Mouse (Mus musculus): Measurements from ENCODE around the gene B2m. TPM values are rescaled to one million over a fixed set of nuclear protein-coding genes. Genes with fewer than 3 reads are reported as not detected.

B2m gene
- polyA plus RNA-seq, 1 experiment: 1,264 TPM

GRCm38 (mm10) chr2:122141332-122141967 is 6.0 kb upstream of the B2m start:
- Histone ChIP-seq H3K27ac (replicated peaks; ENCODE audit: low read depth, low read length) (no peak overlapping the region), H3K4me3 (ENCODE audit: insufficient read depth, low read depth, low read length) (no peak overlapping the region), H3K4me1 (ENCODE audit: control insufficient read depth, insufficient read depth, insufficient read length, low read length) (peaks cover 2% of the 10 kb centered on the region; the same call in 1 of the 2 replicates)

DNA sequence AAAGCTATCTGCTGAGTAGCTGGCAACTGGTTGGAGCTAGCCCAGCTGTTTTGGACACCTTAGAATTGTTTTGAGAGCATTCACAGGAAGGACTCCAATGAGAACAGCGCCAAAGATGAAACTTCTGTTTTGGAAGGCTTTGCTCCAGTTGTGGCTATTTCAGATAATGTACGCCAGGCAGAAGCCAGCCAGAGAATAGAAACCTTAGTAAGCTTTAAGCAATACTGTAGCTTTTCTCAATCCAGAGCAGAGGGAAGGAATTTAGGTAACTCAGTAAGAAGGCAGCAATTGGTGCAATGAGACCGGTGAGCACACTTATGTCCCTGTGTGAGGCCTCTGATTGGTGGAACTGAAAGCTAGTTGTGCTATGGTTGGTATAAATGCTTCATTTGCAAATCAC is 4.4 kb upstream of the B2m start:
- Histone ChIP-seq H3K4me1 (ENCODE audit: control insufficient read depth, insufficient read depth, insufficient read length, low read length) (peaks cover 5% of the 10 kb centered on the region; the same call in 1 of the 2 replicates), H3K27ac (replicated peaks; ENCODE audit: low read depth, low read length) (no peak overlapping the region), H3K4me3 (ENCODE audit: insufficient read depth, low read depth, low read length) (no peak overlapping the region)

DNA sequence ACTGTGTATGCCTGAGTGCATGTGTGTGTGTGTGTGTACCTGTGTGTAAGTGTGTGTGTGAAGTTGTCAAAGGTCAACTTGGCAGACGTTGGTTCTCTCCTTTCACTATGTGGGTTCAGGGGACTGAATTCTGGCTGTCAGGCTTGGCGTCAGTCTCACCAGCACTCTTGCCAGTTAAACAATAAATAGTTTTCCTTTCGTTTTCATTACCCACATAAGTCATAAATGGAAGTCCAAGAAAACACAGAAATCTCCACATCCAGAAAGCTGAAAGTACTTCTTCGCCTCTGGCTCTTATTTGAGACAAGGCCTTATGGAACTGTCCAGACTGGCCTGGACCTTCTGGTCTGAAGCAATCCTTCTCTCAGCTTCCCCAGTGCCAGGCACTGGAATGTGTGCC is 1.7 kb upstream of the B2m start:
- H3K4me3 ChIP-seq (ENCODE audit: insufficient read depth, low read depth, low read length): peak overlapping the region; percentile 10; the same call in 1 of the 2 replicates
- H3K27ac ChIP-seq (replicated peaks; ENCODE audit: low read depth, low read length): peak overlapping the region; percentile 63
- peaks cover 5% of the 10 kb centered on the region; the same call in 1 of the 2 replicates for H3K4me1 ChIP-seq (ENCODE audit: control insufficient read depth, insufficient read depth, insufficient read length, low read length)

GRCm38 (mm10) chr2:122146687-122147086 is 799 bp upstream of the B2m start:
- H3K4me3 ChIP-seq (ENCODE audit: insufficient read depth, low read depth, low read length): peak overlapping the region; percentile 19
- peaks cover 8% of the 10 kb centered on the region for H3K4me1 ChIP-seq (ENCODE audit: control insufficient read depth, insufficient read depth, insufficient read length, low read length)
- peak overlapping the region; percentile 87 for H3K27ac ChIP-seq (replicated peaks; ENCODE audit: low read depth, low read length)

DNA sequence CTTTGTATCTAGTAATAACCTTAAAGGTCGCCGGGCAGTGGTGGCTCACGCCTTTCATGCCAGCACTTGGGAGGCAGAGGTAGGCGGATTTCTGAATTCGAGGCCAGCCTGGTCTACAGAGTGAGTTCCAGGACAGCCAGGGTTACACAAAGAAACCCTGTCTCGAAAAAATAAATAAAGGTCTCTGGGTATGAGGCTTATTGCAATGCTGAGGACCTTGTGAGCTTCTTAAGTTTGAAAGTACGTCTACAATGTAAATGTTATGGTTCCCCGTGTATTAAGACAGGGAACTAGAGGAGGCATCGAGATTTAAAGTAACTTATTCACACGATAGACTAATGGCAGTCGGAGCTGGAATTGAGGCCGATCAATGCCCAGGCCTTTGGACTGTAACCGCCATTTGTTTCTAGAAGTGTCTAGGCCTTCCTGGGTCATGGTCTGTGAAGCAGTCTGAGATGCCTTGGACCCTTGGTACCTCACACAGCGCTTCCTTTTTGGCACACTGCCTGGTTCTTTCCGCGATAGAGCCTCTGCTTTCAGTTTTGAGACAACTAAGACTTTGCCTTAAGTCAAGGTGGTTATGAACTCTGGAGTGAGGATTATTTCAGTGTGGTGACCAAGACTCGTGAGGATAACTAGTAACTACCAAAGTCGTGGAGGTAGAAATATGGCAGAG is 894 bp downstream of the B2m start:
- peak overlapping the region; percentile 96 for H3K27ac ChIP-seq (replicated peaks; ENCODE audit: low read depth, low read length)
- peaks cover 9% of the 10 kb centered on the region for H3K4me1 ChIP-seq (ENCODE audit: control insufficient read depth, insufficient read depth, insufficient read length, low read length)
- peak overlapping the region; percentile 86 for H3K4me3 ChIP-seq (ENCODE audit: insufficient read depth, low read depth, low read length)

DNA sequence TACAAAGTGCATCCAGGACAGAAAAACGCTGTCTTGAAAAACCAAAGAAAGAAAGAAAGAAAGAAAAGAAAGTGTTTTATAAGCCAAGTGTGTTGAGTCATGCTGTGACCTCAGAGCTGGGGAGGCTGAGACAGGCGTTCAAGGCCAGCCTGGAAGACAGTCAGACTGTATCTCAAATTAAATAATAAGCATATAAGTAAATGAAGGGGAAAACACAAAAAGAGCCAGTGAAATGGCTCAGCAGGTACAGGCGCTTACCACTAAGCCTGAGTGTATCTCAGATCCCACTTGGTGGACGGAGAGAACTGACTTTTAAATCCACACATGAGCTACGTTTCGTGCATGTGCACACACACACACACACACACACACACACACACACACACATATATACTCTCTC is 1.8 kb downstream of the B2m start:
- Histone ChIP-seq H3K27ac (replicated peaks; ENCODE audit: low read depth, low read length) (0 out of 2 replicates have a peak overlapping the region, but pooled peaks have one; percentile 96), H3K4me1 (ENCODE audit: control insufficient read depth, insufficient read depth, insufficient read length, low read length) (peaks cover 9% of the 10 kb centered on the region), H3K4me3 (ENCODE audit: insufficient read depth, low read depth, low read length) (peak overlapping the region; percentile 86)

GRCm38 (mm10) chr2:122149716-122150115 is 2.2 kb downstream of the B2m start:
- Histone ChIP-seq H3K4me3 (ENCODE audit: insufficient read depth, low read depth, low read length) (peak overlapping the region; percentile 86), H3K4me1 (ENCODE audit: control insufficient read depth, insufficient read depth, insufficient read length, low read length) (peaks cover 9% of the 10 kb centered on the region), H3K27ac (replicated peaks; ENCODE audit: low read depth, low read length) (no peak overlapping the region)

DNA sequence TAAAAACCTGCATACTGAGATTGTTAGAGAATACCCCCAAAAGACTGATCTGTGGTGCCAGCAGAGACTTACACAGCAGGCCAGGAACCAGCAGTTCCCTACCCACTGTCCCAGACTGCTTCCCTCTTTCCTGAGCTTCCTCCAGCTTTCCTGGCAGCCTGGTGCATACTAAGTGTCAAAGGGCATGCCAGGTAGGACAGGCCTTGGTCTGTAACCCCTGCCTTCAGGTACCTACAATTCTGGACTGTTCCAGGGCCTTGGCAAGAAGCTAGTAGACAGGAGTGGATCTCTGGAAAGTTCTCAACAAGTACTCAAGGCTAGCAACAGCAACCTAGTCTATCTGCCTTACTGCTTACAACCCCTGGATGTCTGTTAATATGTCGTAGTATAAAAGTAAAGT is 3.7 kb downstream of the B2m start:
- Histone ChIP-seq H3K27ac (replicated peaks; ENCODE audit: low read depth, low read length) (no peak overlapping the region), H3K4me1 (ENCODE audit: control insufficient read depth, insufficient read depth, insufficient read length, low read length) (peaks cover 9% of the 10 kb centered on the region), H3K4me3 (ENCODE audit: insufficient read depth, low read depth, low read length) (peak overlapping the region; percentile 86)

GRCm38 (mm10) chr2:122152850-122153249 is 5.4 kb downstream of the B2m start:
- Histone ChIP-seq H3K4me1 (ENCODE audit: control insufficient read depth, insufficient read depth, insufficient read length, low read length) (peaks cover 6% of the 10 kb centered on the region), H3K27ac (replicated peaks; ENCODE audit: low read depth, low read length) (no peak overlapping the region), H3K4me3 (ENCODE audit: insufficient read depth, low read depth, low read length) (no peak overlapping the region)

DNA sequence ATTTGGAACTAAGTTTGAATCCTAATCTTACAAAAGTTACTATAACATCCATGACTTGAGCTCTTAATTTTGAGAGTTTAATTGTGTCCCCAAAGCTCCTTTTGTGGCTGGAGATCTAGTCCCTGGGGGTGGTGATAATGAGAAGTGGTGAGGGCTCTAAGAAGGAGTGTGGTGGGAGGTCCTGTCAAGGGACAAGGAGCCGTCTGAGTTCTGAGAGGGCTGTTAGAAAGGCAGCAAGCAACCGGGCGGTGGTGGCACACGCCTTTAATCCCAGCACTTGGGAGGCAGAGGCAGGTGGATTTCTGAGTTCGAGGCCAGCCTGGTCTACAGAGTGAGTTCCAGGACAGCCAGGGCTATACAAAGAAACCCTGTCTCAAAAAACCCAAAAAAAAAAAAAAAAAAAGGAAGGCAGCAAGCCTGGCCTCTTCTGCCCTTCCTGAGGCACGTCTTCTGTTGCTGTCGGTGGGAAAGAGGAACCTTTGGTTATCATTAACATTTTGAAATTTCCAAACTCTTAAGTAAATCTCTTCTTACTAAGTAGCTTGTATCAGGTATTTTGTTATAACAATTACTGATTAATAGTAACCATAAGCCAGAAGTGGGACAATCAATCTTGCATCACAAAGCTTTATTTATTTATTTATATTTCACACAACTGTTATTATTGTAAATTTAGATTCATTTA is 6.3 kb downstream of the B2m start:
- Histone ChIP-seq H3K4me1 (ENCODE audit: control insufficient read depth, insufficient read depth, insufficient read length, low read length) (peaks cover 6% of the 10 kb centered on the region), H3K27ac (replicated peaks; ENCODE audit: low read depth, low read length) (no peak overlapping the region), H3K4me3 (ENCODE audit: insufficient read depth, low read depth, low read length) (no peak overlapping the region)

- Histone ChIP-seq H3K4me1 (ENCODE audit: control insufficient read depth, insufficient read depth, insufficient read length, low read length) (peaks cover 6% of the 10 kb centered on the region), H3K4me3 (ENCODE audit: insufficient read depth, low read depth, low read length) (no peak overlapping the region), H3K27ac (replicated peaks; ENCODE audit: low read depth, low read length) (no peak overlapping the region)
Observed at GRCm38 (mm10) chr2:122154479-122154878, 7.0 kb downstream of the B2m start.

DNA sequence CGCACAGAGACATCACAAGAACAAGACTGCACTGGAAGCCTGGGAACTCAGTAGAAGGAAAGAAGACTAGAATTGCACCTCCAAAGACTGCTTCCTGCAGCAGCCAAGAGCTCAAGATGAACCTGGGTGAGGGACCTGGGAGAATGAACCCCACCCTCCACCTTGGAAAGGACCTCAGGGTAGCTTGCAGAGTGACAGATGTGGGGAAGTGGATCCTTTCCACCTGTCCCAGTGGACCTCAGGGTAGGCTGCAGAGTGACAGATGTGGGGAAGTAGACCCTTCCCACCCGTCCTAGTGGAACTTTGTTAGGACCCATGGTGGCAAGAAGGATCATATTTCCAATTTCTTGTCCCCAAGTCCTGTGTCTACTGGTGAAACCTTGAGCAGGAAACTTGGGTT is 7.8 kb downstream of the B2m start:
- Histone ChIP-seq H3K4me1 (ENCODE audit: control insufficient read depth, insufficient read depth, insufficient read length, low read length) (peaks cover 6% of the 10 kb centered on the region), H3K4me3 (ENCODE audit: insufficient read depth, low read depth, low read length) (no peak overlapping the region), H3K27ac (replicated peaks; ENCODE audit: low read depth, low read length) (no peak overlapping the region)

DNA sequence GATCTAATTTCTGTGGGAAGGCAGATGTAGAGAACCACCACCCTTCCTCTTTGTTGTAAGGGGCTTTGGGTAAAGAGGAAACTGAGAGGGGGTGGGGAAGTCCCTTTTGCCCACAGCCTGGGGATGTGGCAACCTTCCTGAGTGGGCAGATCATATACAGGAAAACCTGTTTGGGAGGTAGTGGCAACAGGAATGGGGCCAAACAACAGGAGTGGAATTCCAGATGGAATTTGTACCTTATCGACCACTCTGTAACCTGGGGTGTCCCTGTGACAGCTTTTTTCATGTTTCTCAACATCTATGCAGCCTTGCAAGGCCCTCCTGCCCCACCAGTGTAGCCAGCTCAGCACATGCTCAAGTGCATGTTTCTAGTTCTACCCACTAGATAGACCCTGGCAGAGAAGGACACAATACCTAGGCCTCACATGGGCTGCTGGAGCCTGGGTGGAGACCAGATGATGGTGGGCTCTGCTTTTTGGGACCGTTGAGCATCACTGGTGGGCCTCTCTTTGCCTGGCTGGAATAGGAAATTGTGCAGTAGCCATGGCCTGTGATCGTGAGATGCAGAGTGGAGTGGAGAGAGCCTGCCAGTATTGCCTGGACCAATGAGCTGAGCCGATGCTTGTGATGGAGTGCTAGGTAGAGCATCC is 8.7 kb downstream of the B2m start:
- no peak overlapping the region for H3K4me3 ChIP-seq (ENCODE audit: insufficient read depth, low read depth, low read length)
- no peak overlapping the region for H3K27ac ChIP-seq (replicated peaks; ENCODE audit: low read depth, low read length)
- peaks cover 4% of the 10 kb centered on the region for H3K4me1 ChIP-seq (ENCODE audit: control insufficient read depth, insufficient read depth, insufficient read length, low read length)

- Histone ChIP-seq H3K4me3 (ENCODE audit: insufficient read depth, low read depth, low read length) (no peak overlapping the region), H3K4me1 (ENCODE audit: control insufficient read depth, insufficient read depth, insufficient read length, low read length) (no peaks in the 10 kb centered on the region), H3K27ac (replicated peaks; ENCODE audit: low read depth, low read length) (no peak overlapping the region)
Observed at GRCm38 (mm10) chr2:122157561-122157960, 10.1 kb downstream of the B2m start.

DNA sequence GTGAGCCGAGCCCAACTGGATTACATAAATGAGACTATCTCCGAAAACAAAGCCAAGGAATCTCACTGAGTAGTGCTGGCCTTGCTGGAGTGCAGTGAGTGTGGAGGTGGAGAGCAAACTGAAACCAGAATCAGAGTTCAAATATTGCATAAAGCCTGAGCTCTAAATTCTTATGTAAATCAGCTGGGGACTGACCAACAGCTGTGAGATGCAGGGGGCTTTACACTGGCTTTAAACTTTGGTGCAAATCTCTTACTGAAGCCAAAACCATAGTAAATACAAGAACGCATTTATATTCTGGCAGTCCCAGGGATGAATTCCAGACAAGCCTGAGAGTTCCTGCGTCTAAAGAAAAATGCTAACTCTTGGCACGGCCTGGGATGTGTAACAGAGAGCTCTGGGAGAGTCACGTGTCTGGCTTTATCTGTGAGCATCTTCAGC is 10.9 kb downstream of the B2m start:
- Histone ChIP-seq H3K4me1 (ENCODE audit: control insufficient read depth, insufficient read depth, insufficient read length, low read length) (no peaks in the 10 kb centered on the region), H3K27ac (replicated peaks; ENCODE audit: low read depth, low read length) (no peak overlapping the region; the same call in 1 of the 2 replicates), H3K4me3 (ENCODE audit: insufficient read depth, low read depth, low read length) (no peak overlapping the region)
